Mouse (Mus musculus) liver, postnatal 0 days (tissue): ENCODE measurements around the gene Syn3.

Experiments used
- CTCF ChIP-seq: sonication (generic); IDR thresholded peaks from 2 replicates; pipeline ENCODE4 v1.5.1; 2016; ENCODE audit warnings: antibody characterized with exemption, low read depth
- EP300 ChIP-seq: IDR thresholded peaks from 2 replicates; pipeline ENCODE4 v1.6.1; 2016; ENCODE audit warnings: antibody characterized with exemption, low read depth, mild to moderate bottlenecking

DNA sequence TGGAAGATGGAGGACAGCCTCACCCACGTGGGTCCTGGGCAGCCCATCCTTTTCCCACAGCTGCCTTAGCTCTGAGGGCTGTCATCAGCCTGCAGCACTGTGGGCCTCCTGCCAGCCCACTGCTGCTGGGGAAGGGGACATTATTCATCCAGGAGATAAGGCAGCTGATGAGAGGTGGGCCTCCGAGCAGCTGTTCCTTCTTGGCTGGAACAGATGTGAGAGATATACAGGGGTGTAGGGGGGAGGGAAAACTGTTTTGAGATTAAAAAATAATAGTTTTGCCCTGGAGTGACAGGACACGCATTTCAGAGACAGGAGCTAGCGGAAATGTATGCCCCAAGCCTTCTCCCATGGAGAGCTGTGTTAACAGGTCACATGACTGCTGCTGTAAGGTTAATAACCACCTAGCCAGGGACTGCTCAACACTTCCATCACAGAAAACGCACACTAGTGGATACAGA lies 133.0 kb downstream of the Syn3 start:
- TF ChIP-seq CTCF = no peak
- TF ChIP-seq EP300 = no peak
